Mouse (Mus musculus) mouse trophoblast stem cell (cell line): ENCODE measurements around the gene Ush2a.

Source experiments
- in situ Hi-C, 2 experiments: fragments of 300-500 bp; cut with MseI, MboI; formaldehyde crosslinking; loops; 2 replicates in 1 of 2; 3 replicates in 1 of 2; pipeline ENCODE4 v1.15.1; 2025

Gene Ush2a

GRCm38 (mm10) chr1:188539621-188540020, 277.8 kb downstream of the Ush2a start:
- in situ Hi-C loops = no loop called here

GRCm38 (mm10) chr1:188541492-188541891, 279.7 kb downstream of the Ush2a start:
- in situ Hi-C loops = no loop called here

- in situ Hi-C loops = no loop called here
Measured at GRCm38 (mm10) chr1:188543364-188543763, 281.5 kb downstream of the Ush2a start.

- in situ Hi-C loops = no loop called here
Measured at GRCm38 (mm10) chr1:188549686-188550085, 287.9 kb downstream of the Ush2a start.

- in situ Hi-C loops = no loop called here
Measured at GRCm38 (mm10) chr1:188551802-188552201, 290.0 kb downstream of the Ush2a start.

GRCm38 (mm10) chr1:188558911-188559310, 297.1 kb downstream of the Ush2a start:
- in situ Hi-C loops = no loop called here

- in situ Hi-C loops = no loop called here
Measured at GRCm38 (mm10) chr1:188566229-188566628, 304.4 kb downstream of the Ush2a start.

- in situ Hi-C loops = no loop called here
Measured at GRCm38 (mm10) chr1:188567486-188567885, 305.7 kb downstream of the Ush2a start.

GRCm38 (mm10) chr1:188568295-188568961, 306.6 kb downstream of the Ush2a start:
- in situ Hi-C loops = no loop called here

GRCm38 (mm10) chr1:188576246-188576747, 314.5 kb downstream of the Ush2a start:
- in situ Hi-C loops = no loop called here

- in situ Hi-C loops = no loop called here
Measured at GRCm38 (mm10) chr1:188577376-188577775, 315.6 kb downstream of the Ush2a start.

- in situ Hi-C loops = no loop called here
Measured at GRCm38 (mm10) chr1:188581136-188581535, 319.3 kb downstream of the Ush2a start.

GRCm38 (mm10) chr1:188595251-188595650, 333.4 kb downstream of the Ush2a start:
- in situ Hi-C loops = no loop called here

GRCm38 (mm10) chr1:188598052-188598451, 336.2 kb downstream of the Ush2a start:
- in situ Hi-C loops = no loop called here

- in situ Hi-C loops = no loop called here
Measured at GRCm38 (mm10) chr1:188599134-188599533, 337.3 kb downstream of the Ush2a start.

- in situ Hi-C loops = no loop called here
Measured at GRCm38 (mm10) chr1:188606450-188606849, 344.6 kb downstream of the Ush2a start.

- in situ Hi-C loops = no loop called here
Measured at GRCm38 (mm10) chr1:188616547-188616946, 354.7 kb downstream of the Ush2a start.

GRCm38 (mm10) chr1:188633736-188634135, 371.9 kb downstream of the Ush2a start:
- in situ Hi-C loops = no loop called here

- in situ Hi-C loops = no loop called here
Measured at GRCm38 (mm10) chr1:188639666-188640065, 377.8 kb downstream of the Ush2a start.

GRCm38 (mm10) chr1:188643156-188643555, 381.3 kb downstream of the Ush2a start:
- in situ Hi-C loops = no loop called here

GRCm38 (mm10) chr1:188653001-188653400, 391.2 kb downstream of the Ush2a start:
- in situ Hi-C loops = no loop called here

- in situ Hi-C loops = no loop called here
Measured at GRCm38 (mm10) chr1:188656121-188656520, 394.3 kb downstream of the Ush2a start.

GRCm38 (mm10) chr1:188659159-188659558, 397.3 kb downstream of the Ush2a start:
- in situ Hi-C loops = no loop called here

GRCm38 (mm10) chr1:188660339-188660738, 398.5 kb downstream of the Ush2a start:
- in situ Hi-C loops = no loop called here
